Mouse (Mus musculus) kidney, postnatal 0 days (tissue): ENCODE measurements at regions not wholly inside any gene's neighbourhood (a gene's known extent, or its start where the extent isn't known, plus 50 kb on each side); places are given as distances from the start of the nearest gene placed in this dataset.

Source experiments
- ATAC-seq: fragments of 200-750 bp; cut with Nextera tagmentation; replicated peaks from 2 replicates; pipeline ENCODE4 v1.8.0; 2017; ENCODE audit warnings: low read depth, moderate number of reproducible peaks, moderate TSS enrichment, moderate library complexity; ENCODE audit not compliant: low FRiP score
- DNase-seq: peaks from one replicate; pipeline ENCODE4 v3.0.0-alpha.2; 2016; ENCODE audit warnings: low spot score
- H3K27ac ChIP-seq: fragments of 300-500 bp; sonication (generic); 2 replicates; pipeline ENCODE4 v1.5.1; 2014; ENCODE audit warnings: mild to moderate bottlenecking
- H3K27me3 ChIP-seq: fragments of 300-500 bp; sonication (generic); 2 replicates; pipeline ENCODE4 v1.6.1; 2014; ENCODE audit warnings: low read length, mixed read lengths; ENCODE audit not compliant: insufficient read depth
- H3K36me3 ChIP-seq: fragments of 300-500 bp; sonication (generic); 2 replicates; pipeline ENCODE4 v1.6.1; 2014; ENCODE audit warnings: low read length, mixed read lengths; ENCODE audit not compliant: insufficient read depth
- H3K4me1 ChIP-seq: fragments of 300-500 bp; sonication (generic); replicated peaks from 2 replicates; pipeline ENCODE4 v1.6.1; 2014; ENCODE audit warnings: antibody characterized with exemption, low read length, mixed read lengths; ENCODE audit not compliant: insufficient read depth
- H3K4me2 ChIP-seq: fragments of 300-500 bp; sonication (generic); 2 replicates; pipeline ENCODE4 v1.6.1; 2014; ENCODE audit warnings: mild to moderate bottlenecking, low read length, moderate library complexity, mixed read lengths
- H3K4me3 ChIP-seq: fragments of 300-500 bp; sonication (generic); replicated peaks from 2 replicates; pipeline ENCODE4 v1.5.1; 2014; ENCODE audit warnings: low read depth, low read length
- H3K9ac ChIP-seq: fragments of 300-500 bp; sonication (generic); 2 replicates; pipeline ENCODE4 v1.6.1; 2014; ENCODE audit warnings: low read depth, low read length
- H3K9me3 ChIP-seq: fragments of 300-500 bp; sonication (generic); replicated peaks from 2 replicates; pipeline ENCODE4 v1.6.1; 2016; ENCODE audit warnings: low read length, inconsistent platforms, mixed read lengths
- CTCF ChIP-seq: IDR thresholded peaks from 2 replicates; pipeline ENCODE4 v1.5.1; 2016; ENCODE audit warnings: antibody characterized with exemption, low read depth, mild to moderate bottlenecking, moderate library complexity
- WGBS: fragments of 180-500 bp; shearing (Covaris S2); extraction: QIAGEN DNeasy Blood & Tissue Kit; methylation state at CpG from one replicate; pipeline ENCODE4 v1.1.7; 2014; 5-methylcytosine and 5-hydroxymethylcytosine counted together

GRCm38 (mm10) chr10:66927651-66928050 is 168.3 kb upstream of the Jmjd1c start:
- H3K27ac ChIP-seq, result no peak overlapping the region
- H3K27me3 ChIP-seq, result no peaks in the 10 kb centered on the region
- no peak for ATAC-seq
- no peaks in the 10 kb centered on the region for H3K4me1 ChIP-seq
- no peaks in the 10 kb centered on the region for H3K9me3 ChIP-seq
- no peak for DNase-seq
- H3K9ac ChIP-seq, result no peak overlapping the region
- no peak overlapping the region for H3K4me3 ChIP-seq
- no peak for TF ChIP-seq CTCF
- H3K36me3 ChIP-seq, result no peaks in the 10 kb centered on the region
- H3K4me2 ChIP-seq, result no peak overlapping the region
- 78% methylated on average over 2 of the region's 2 CpGs for WGBS

GRCm38 (mm10) chr10:66928211-66928990 is 167.5 kb upstream of the Jmjd1c start:
- H3K27ac ChIP-seq, result no peak overlapping the region
- no peak overlapping the region for H3K9ac ChIP-seq
- TF ChIP-seq CTCF, result no peak
- DNase-seq, result no peak
- no peaks in the 10 kb centered on the region for H3K27me3 ChIP-seq
- no peak overlapping the region for H3K4me3 ChIP-seq
- H3K4me1 ChIP-seq, result no peaks in the 10 kb centered on the region
- H3K36me3 ChIP-seq, result no peaks in the 10 kb centered on the region
- ATAC-seq, result no peak; the same call in 1 of the 2 replicates
- H3K9me3 ChIP-seq, result no peaks in the 10 kb centered on the region
- 62% methylated on average over 6 of the region's 6 CpGs for WGBS
- H3K4me2 ChIP-seq, result no peak overlapping the region

GRCm38 (mm10) chr10:66930563-66930962 is 165.4 kb upstream of the Jmjd1c start:
- 41% methylated on average over 10 of the region's 10 CpGs for WGBS
- Histone ChIP-seq H3K9ac (no peak overlapping the region), H3K4me3 (no peak overlapping the region), H3K4me1 (no peaks in the 10 kb centered on the region), H3K36me3 (no peaks in the 10 kb centered on the region), H3K27ac (no peak overlapping the region), H3K9me3 (no peaks in the 10 kb centered on the region), H3K27me3 (no peaks in the 10 kb centered on the region), H3K4me2 (no peak overlapping the region)
- no peak for DNase-seq
- no peak for ATAC-seq
- no peak for TF ChIP-seq CTCF

- DNase-seq, result no peak
- H3K9ac ChIP-seq, result no peak overlapping the region
- H3K4me1 ChIP-seq, result no peaks in the 10 kb centered on the region
- TF ChIP-seq CTCF, result no peak
- H3K27me3 ChIP-seq, result no peaks in the 10 kb centered on the region
- H3K27ac ChIP-seq, result no peak overlapping the region
- H3K36me3 ChIP-seq, result no peaks in the 10 kb centered on the region
- no peak for ATAC-seq
- no peak overlapping the region for H3K4me3 ChIP-seq
- no peak overlapping the region for H3K4me2 ChIP-seq
- no peaks in the 10 kb centered on the region for H3K9me3 ChIP-seq
- 68% methylated on average over 7 of the region's 7 CpGs for WGBS
These were observed 164.4 kb upstream of the Jmjd1c start for GRCm38 (mm10) chr10:66931505-66931904.

GRCm38 (mm10) chr10:66932544-66932943 is 163.4 kb upstream of the Jmjd1c start:
- 82% methylated on average over 6 of the region's 6 CpGs for WGBS

GRCm38 (mm10) chr10:66933689-66934088 is 162.2 kb upstream of the Jmjd1c start:
- Histone ChIP-seq H3K27me3 (no peaks in the 10 kb centered on the region), H3K9ac (no peak overlapping the region), H3K36me3 (no peaks in the 10 kb centered on the region), H3K4me1 (no peaks in the 10 kb centered on the region), H3K4me2 (no peak overlapping the region), H3K27ac (no peak overlapping the region), H3K9me3 (no peaks in the 10 kb centered on the region), H3K4me3 (no peak overlapping the region)
- 67% methylated on average over 7 of the region's 7 CpGs for WGBS
- ATAC-seq, result no peak
- TF ChIP-seq CTCF, result no peak
- DNase-seq, result no peak

More at GRCm38 (mm10) chr10:66932544-66932943, 163.4 kb upstream of the Jmjd1c start:
- no peak for DNase-seq
- Histone ChIP-seq H3K9ac (no peak overlapping the region), H3K4me1 (no peaks in the 10 kb centered on the region), H3K4me3 (no peak overlapping the region), H3K4me2 (no peak overlapping the region), H3K27ac (no peak overlapping the region), H3K27me3 (no peaks in the 10 kb centered on the region), H3K36me3 (no peaks in the 10 kb centered on the region), H3K9me3 (no peaks in the 10 kb centered on the region)
- no peak for TF ChIP-seq CTCF
- no peak for ATAC-seq
